Mouse (Mus musculus): Measurements from ENCODE around the gene Prkar1b.

Gene Prkar1b

DNA sequence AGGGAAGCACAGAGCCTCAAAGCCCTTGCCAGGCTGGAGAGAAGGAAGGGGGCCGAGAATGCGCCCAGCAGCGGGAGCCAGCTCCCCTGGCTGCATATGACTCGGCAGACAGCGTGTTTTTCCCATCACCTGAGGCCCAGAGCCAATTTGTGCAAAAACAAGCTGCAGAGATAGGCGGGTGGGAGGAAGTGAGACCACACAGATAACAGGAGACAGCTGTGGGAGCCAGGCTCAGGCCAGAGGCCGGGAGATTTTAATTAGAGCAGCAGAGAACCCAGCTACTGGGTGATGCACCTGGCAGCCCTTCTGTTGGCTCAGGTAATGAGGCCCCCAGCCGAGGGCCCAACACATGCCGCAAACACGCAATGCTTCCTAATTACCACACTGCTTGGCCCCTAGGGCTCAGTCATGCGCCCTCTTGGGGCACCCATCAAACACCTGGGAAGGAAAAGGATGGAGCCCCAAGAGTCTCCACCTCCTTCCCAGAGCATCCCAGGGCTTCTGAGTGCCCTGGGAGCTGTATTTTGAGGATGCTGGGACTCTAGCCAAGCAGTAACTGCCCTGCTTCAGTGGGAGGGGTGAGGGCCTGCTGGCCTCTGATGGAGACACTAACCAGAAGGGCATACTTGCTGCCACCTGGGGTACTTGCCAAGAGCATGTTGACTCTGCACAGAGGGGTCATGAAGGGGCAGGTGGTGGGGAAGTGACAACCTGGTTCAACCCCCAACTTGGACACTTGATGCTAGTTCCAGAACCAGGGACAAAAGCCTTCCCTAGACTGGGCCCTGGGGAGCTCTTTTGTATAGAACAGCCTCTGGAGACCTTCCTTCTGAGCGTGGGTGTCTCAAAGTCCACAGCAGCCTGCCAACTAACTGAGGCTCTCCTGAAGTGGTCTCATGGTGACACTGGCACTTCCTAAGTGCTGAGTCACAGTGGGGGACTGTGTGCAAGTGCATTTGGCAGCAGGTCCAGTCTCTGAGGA, 50.5 kb downstream of the Prkar1b start:
- no peak for DNase-seq

DNA sequence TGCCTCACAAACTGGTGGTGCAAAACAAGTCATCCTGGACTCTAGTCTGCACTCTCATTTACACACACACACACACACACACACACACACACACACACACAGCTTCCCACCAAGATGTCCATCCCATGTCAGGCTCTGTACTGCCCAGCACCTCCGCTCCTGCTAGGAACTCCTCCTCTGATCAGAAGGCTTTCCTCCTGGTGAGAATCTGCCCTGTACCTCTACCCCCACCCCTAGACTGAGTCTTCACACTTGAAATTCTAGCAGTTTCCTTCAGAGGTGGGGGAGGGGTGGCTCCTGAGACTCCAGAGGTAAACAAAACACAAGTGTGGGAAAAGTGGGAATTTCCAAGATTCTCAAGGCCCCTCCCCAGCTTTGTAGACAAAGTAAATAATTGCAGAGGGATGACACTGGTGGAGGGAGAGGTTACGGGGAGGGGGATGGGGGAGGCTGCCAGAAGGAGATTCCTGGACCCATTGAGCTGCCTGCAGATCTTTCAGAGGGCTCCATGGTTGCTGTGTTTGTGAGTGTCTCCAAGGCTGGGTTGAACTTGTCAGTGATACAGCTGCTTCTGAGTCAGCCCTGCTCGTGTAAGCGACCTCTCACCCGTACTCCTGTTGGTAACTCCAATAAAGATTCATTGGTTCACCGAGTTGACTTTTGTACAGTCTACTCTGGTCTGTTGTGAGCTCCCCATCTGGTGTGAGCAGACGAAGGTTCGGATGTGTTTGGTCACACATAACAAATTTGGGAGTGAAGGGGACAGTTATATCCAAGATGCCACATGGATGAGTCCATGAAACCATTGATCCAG, 54.3 kb downstream of the Prkar1b start:
- no peak for DNase-seq

DNA sequence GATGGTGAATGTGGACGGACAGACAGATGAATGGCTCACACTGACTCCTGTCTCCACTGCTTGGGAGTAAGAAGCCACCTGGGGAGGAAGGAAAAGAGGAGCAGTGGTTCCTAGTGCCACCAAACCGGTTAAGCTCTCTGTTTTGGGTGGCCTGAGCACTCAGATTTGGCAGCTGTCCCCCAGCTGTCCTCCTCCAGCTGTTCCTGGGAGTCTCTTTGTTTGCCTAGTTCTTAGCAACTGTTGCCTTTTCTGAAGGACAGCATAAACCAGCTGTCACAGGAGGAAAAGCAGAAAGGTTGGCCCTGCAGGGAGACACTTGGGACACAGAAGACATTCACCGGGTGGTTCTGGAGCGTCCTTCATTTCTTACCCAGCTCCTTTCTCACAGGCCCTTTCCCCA, 56.3 kb downstream of the Prkar1b start:
- no peak for DNase-seq

DNA sequence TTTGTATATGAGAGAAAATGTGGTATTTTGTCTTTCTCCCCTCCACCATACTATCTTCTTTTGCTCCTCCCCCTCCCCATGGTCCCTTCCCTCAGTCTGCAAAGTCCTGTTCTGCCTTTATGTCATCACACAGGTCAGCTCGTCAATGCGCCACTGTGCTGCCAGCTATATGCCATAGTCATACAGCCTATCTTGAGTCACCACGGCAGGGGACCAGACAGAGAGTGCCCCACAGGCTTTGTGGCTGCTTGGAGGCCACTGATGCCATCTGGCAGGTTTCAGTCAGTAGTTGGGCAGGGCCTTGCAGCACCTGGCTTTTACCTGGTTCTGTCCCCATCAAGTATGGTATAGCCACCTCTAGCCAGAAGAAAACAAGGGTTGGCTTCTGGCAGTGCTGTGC, 58.1 kb downstream of the Prkar1b start:
- no peak for DNase-seq

DNA sequence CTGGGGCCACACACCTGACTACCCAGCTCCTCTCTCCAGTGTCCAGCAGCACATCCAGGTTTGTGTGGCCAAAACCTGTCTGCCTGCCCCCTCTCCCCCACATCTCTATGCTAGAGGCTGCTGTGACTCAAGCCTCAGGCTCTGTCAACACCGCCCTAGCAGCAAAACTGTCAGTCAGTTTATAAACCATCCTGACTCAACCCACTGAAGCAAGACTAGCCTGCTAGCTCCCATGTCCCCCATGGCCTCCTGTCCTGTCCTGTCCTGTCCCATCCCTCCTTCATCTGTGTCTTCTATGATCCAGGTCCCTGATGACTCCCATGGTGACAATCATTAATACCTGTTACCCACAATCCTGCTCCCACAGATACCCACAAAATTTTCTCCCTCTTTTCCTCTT, 59.6 kb downstream of the Prkar1b start:
- DNase-seq, result no peak

DNA sequence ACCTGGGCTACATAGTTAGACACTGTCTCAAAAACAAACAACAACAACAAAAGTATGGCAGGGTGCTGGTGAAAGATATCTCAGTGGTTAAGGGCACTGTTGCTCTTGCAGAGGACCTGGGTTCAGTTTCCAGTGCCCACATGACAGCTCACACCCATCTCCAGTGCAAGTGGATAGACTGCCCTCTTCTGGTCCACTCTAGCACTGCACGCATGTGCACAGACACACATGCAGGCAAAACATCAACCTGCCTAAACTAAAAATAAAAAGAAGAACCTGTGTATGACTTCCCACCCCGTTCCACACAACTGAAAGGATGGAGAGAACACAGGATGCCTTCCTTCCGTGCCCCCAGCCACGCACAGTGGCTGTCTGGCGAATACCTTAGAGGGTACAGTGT, 61.6 kb downstream of the Prkar1b start:
- peak; percentile 35 for DNase-seq

DNA sequence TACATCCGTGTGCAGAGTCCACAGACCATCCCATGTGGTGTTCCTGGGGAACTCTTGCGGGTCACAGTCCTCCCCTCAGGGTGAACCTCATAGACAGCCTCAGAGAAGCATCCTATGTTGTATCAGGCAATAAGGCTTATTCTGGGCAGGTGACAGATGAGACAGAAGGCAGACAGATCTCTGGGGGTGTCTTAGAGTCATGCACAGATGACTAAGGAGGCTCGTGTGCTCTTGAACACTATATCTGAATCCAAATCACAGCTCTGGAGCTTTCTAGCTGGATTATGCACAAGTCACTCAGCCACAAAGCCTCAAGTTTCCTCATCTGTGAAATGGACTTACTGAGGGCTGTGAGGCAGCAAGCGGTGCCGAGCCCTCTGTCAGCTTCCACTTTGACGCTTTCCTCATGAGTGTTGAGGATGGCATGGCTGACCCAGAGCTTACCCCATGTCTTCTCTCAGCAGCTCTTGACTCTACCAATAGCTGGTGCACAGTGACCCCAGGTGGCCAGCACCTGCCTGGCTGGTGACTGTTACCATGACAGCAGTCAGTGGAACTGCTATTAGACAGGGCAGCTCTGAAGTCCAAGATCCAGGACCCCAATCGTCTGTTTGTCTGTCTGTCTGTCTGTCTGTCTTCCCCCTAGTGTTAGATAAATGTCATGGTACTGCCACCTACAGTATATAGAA, 64.8 kb downstream of the Prkar1b start:
- peak; percentile 41 for DNase-seq

DNA sequence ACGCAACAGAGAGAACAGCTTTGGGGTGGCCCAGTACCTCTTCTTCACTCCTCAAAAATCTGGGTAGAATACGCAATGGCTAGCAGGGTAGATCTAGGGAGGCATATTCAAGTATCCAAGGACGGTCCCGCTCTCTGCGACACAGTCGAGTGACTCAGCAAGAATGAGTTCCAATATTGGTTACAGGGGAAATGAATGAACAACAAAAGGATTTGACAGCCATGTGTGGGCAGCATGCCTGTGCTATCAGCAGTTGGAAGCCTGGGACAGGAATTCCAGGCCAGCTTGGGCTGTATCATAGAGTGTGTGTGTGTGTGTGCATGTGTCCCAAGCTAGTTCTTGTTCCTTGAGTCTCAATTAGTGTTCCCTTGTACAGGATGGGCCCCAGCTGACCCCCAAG, 65.5 kb downstream of the Prkar1b start:
- DNase-seq, result no peak

DNA sequence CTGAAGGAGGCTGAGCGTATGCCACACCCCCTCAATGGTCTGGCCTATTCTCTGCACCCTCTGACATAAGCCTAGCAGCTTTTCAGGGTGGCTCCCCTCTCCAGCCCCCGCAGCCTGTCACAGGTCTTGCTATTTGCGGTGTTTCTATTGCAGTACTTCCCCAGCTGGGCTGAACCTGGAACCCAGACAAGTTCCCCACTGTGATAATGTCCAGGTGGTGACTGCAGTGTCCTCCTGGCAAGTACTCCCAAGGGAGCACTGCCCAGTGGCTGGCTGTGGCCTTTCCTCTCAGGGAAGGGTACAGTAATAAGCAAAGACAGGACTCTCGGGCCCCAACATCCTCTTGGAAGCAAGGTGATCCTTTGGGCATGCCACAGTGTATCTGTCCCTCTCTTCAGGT, 66.0 kb downstream of the Prkar1b start:
- DNase-seq, result no peak

DNA sequence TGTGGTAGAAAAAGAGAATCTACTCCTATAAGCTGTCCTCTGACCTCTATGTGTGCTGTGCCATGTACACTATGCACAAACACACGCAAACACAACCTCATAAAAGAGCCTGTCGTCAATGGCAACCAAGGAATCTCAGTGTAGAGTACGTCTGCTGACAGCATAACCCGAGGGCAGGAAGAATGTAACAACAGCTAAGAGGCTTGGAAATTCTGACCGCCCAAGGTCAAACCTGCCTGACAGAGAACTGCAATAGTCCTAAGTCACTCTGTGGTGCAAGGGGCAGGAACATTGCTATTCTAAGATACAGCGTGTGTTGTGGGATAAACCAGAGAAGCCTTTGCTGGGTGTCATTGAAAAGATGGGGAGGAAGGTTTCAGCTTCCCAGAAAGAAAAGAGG, 68.4 kb downstream of the Prkar1b start:
- DNase-seq, result no peak

DNA sequence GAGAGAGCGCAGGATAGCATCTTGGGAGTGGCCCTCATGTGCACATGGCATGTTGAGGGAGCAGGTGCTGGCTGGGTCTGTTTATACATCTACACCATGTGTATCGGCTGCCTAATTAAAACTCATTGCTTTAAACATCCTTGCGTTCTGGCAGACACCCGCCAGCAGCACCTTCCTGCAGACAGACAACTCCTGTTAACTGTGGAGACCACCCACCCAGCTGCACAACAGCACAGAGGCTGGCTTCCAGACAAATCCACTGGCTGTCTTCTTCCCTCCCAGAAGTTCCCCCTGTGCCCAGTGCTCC, 71.7 kb downstream of the Prkar1b start:
- DNase-seq, result no peak

DNA sequence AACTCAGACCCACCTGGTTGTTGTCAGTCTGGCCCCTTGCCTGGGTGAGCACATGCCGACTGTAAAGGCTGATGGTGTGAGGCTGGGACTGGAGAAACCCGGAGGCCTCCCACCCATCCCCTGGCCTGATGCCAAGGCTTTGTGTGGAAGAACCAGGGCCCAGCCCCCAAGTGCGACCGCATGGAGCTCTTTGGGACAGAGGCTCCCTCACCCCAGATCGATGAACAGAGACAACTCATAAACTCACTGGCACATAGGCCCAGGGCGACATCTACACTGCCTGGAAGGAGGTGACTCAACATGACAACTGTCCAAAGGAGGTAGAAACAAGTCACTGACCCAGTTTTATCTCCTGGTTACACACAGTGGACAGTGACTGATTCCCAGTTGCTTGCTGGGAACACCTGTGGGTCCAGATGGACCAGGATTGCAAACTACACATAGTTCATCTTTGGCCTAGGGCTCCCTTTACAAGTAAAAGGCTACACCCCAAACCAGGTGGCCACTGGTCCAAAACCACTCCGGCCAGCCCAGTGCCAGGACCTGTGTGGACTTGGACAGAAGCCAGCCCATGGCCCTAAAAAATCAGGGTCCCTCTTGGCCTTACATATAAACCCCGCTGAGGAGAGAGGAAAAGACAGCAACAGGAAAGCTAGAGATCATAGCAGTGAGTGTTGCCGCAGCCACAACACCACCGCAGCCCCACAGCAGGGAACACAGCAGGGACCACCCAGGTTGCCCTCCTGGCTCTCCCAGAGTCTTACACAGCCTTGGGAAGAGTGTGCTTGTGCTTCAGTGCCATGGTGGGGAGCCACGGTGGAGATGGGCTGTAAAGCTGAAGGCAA, 72.3 kb downstream of the Prkar1b start:
- DNase-seq, result peak; percentile 33

DNA sequence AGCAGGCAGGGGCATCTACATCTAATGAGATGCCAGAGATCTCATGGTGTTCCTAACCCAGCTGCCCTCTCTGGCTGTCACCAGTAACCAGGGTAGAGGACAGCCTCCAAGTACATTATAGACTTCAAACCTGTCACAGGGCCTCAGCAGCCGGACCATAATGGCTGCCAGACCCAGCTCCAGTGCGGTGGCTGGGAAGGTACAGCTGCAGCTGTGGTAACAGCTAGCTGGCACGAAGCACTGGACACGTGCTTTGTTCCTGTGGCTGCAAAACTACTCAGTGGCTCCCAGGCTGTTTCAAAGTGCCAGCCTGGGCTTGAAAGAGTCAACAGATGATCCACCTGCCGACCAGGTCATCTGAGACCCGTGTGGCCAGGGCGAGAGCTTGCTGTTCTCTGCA, 73.4 kb downstream of the Prkar1b start:
- DNase-seq, result no peak

DNA sequence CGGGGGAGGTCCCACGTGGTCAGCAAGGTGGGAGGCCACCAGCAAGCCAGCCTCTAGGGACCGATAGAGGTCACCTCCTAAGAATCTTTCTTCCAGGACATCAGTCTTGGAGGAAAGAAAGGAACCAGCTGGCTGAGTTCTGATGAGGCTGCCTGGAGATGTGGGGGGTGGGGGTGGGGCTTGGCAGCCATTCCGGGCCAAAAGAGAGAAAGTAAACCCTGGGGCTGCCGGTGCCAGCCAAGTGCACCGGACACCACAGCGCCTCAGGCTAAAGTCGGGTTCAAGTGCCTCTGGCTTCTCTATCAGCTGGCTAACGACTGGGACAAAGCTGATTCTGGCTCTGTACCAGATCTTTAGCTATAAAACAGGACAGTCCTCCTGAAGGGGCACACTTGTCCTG, 74.0 kb downstream of the Prkar1b start:
- no peak for DNase-seq

DNA sequence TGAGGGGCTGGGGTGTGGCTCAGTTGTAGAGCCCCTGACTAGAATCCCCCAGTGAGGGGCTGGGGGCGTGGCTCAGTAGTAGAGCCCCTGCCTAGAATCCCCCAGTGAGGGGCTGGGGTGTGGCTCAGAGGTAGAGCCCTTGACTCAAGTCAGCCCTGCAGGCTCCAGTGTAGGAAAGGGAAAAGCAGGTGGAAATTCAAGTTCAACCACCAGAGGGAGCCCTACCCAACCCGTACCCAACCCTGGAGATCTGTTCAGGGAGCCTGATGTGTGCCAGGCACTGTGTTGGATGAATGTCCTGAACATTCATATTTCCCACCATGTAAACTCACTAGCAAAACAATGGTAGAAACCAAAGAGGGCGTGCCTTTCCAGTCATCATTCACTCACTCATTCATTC, 74.7 kb downstream of the Prkar1b start:
- peak; percentile 55 for DNase-seq

DNA sequence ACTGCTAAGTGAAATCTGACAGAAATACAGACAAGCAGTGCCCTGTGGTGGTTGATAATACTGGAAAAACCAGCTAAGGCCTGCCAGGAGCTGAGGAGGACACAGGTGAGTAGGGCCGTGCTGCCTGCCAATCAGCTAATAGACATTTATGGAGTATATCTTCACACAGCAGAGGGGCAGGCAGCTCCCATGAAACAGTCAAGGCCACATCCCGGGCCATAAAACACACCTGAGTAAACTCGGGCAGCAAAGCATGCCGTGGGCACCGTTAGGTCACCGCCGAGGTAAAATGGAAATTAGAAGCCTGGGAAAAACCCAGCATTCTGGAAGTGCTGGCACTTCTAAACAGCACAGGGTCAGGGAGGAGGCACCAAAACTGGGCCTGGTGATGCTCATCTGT, 75.8 kb downstream of the Prkar1b start:
- no peak for DNase-seq

DNA sequence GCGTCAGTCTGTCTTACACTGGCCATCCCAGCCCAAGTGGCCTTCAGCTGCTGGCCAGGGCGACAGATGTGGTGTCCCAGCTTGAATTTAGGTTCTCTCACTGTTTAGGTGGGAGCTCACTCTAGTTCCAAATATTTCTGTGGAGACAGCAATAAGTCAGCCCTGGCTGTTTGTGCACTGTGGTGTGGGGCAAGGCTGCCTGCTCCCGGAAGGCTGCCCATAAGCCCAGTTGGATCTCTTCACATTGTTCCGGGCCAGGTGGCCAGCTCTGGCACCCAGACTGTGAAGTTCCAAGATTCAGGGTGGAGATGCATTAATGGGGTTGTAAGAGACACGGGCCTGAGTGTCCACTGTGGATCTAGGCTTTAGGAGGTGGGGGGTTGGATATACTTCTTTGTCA, 76.9 kb downstream of the Prkar1b start:
- no peak for DNase-seq

DNA sequence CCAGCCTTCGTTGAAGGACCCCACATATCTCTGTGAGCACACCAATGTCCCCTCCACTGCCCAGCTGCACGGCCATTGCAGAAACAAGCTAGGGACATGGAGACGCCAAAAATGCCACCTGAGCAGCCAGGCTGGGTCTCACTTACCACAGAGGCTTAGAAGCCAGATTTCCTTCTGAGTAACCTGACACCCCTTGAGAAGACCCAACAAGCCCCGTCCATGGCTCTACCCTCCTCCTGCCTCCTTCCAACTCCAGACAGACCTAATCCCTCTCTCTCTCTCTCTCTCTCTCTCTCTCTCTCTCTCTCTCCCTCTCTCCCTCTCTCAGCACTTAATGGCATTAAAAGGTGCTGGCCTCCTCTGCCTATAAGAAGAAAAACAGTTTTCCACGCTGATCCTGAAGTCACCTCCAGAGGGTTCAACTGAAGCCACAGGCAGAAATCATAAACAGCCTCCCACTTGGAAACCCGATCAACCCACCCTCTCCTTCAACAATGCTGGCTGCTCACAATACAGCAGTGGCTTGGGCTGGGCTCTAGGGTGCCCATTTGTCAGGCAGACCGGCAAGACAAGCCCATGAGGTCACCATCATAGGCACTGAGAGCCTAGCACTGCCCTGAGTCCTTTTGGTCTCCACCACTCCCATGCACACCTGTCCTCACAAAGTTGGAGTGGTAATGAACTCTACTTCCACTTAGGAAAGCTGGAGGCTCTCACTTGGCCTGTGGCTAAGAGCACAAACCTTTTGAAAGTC, 82.8 kb downstream of the Prkar1b start:
- no peak for DNase-seq

DNA sequence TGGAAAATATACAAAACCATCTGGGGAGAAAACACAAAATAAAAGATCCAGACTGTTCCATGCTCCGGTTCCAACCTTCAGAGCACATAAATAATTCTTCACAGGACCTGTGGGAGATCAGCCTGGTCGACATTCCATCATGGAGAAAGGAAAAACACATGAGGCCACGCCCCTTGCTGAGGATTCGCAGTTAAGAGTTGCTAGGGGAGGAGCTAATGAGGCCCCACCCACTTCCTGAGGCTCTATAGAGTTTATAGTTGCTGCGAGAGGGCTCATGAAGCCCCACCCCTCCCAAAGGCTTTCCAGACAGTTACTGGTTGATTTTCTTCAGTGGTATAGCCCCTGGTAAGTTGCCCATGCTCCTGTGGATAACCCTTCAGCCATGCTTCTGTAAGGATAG, 85.2 kb downstream of the Prkar1b start:
- DNase-seq, result peak; percentile 17

DNA sequence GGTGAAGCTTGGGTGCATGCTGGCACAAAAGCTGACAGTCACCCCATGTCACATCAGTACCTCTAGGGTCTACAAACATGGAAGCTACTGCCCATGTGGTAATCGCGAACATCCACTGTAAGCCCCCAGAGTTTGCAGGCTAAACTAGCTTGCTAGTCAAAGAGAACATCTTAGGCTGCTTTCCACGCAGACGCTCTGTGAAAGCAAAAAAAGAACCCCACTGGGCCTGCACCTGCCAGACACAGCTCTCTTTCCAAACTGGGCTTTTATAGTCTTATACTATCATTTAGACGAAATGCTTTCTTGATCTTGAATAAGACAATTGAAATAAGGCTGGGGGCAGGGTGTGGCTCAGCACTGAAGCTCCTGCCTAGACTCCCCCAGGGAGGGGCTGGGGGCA, 88.1 kb downstream of the Prkar1b start:
- no peak for DNase-seq

DNA sequence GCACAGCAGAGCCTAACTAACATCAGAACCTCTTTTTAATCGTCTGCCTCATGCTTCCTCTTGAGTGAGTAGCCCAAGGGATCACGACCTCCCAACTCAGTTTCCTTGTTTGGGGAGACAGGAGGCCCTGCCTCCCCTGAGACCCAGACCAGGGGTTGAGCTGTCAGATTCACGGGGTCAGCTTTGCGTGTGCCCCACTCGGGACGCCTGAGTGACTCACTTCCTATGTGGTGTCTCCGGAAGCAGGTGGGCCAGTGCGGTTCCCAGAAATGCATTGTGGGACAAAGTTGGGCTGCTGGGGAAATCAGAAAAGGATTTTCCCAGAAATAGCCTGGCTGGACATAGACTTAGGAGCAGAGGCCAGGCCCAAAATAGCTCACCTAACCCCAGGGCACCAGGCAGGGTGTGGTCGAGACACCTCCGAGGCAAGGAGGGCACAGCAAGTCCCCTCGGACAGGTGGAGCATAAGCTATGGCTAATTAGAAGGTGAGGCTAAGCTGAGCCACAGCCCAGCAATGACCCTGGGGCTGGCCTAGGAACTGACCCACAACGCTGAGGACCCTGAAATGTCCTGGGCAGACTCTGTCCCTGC, 89.2 kb downstream of the Prkar1b start:
- DNase-seq, result no peak
